Mouse (Mus musculus): ENCODE measurements around the gene Ccdc153. TPM values are rescaled to one million over a fixed set of nuclear protein-coding genes. Genes with fewer than 3 reads are reported as not detected.

Gene Ccdc153
- polyA plus RNA-seq, 1 experiment from 2014 or later = not detected

- Histone ChIP-seq H3K4me1 (replicated peaks; ENCODE audit: control insufficient read depth, insufficient read depth, low read length) (no peaks in the 10 kb centered on the region), H3K27ac (ENCODE audit: low read depth, low read length) (no peak overlapping the region), H3K36me3 (ENCODE audit: control insufficient read depth, insufficient read depth, low read length) (no peaks in the 10 kb centered on the region), H3K4me3 (ENCODE audit: low read depth, low read length) (peak overlapping the region; percentile 13; the same call in 1 of the 2 replicates), H3K9ac (ENCODE audit: low read depth, low read length) (no peak overlapping the region), H3K9me3 (ENCODE audit: control insufficient read depth, low read length) (no peaks in the 10 kb centered on the region), H3K4me2 (replicated peaks; ENCODE audit: low read depth, low read length) (peak overlapping the region; percentile 19; the same call in 1 of the 2 replicates), H3K27me3 (ENCODE audit: control insufficient read depth, insufficient read depth, low read length) (no peaks in the 10 kb centered on the region)
- ATAC-seq (ENCODE audit: low FRiP score) (peak; percentile 36), DNase-seq (ENCODE audit: low spot score) (peak; percentile 42)
- 27% methylated on average over 19 of the region's 19 CpGs for WGBS
Measured at GRCm38 (mm10) chr9:44234479-44235427, 5.7 kb upstream of the Ccdc153 start.

- 46% methylated on average over 4 of the region's 4 CpGs for WGBS
- ATAC-seq (ENCODE audit: low FRiP score) (no peak), DNase-seq (ENCODE audit: low spot score) (no peak)
- Histone ChIP-seq H3K4me2 (replicated peaks; ENCODE audit: low read depth, low read length) (no peak overlapping the region), H3K9me3 (ENCODE audit: control insufficient read depth, low read length) (no peaks in the 10 kb centered on the region), H3K4me1 (replicated peaks; ENCODE audit: control insufficient read depth, insufficient read depth, low read length) (no peaks in the 10 kb centered on the region), H3K27ac (ENCODE audit: low read depth, low read length) (no peak overlapping the region), H3K36me3 (ENCODE audit: control insufficient read depth, insufficient read depth, low read length) (no peaks in the 10 kb centered on the region), H3K27me3 (ENCODE audit: control insufficient read depth, insufficient read depth, low read length) (no peaks in the 10 kb centered on the region), H3K4me3 (ENCODE audit: low read depth, low read length) (no peak overlapping the region), H3K9ac (ENCODE audit: low read depth, low read length) (no peak overlapping the region)
Measured at GRCm38 (mm10) chr9:44236601-44237000, 3.9 kb upstream of the Ccdc153 start.

GRCm38 (mm10) chr9:44237128-44237527 is 3.3 kb upstream of the Ccdc153 start:
- no peak overlapping the region for H3K27ac ChIP-seq (ENCODE audit: low read depth, low read length)
- no peaks in the 10 kb centered on the region for H3K27me3 ChIP-seq (ENCODE audit: control insufficient read depth, insufficient read depth, low read length)
- H3K4me3 ChIP-seq (ENCODE audit: low read depth, low read length) = no peak overlapping the region
- H3K9ac ChIP-seq (ENCODE audit: low read depth, low read length) = no peak overlapping the region
- H3K4me2 ChIP-seq (replicated peaks; ENCODE audit: low read depth, low read length) = no peak overlapping the region
- H3K4me1 ChIP-seq (replicated peaks; ENCODE audit: control insufficient read depth, insufficient read depth, low read length) = no peaks in the 10 kb centered on the region
- 80% methylated on average over 4 of the region's 4 CpGs for WGBS
- ATAC-seq (ENCODE audit: low FRiP score) (no peak), DNase-seq (ENCODE audit: low spot score) (no peak)
- no peaks in the 10 kb centered on the region for H3K9me3 ChIP-seq (ENCODE audit: control insufficient read depth, low read length)
- H3K36me3 ChIP-seq (ENCODE audit: control insufficient read depth, insufficient read depth, low read length) = no peaks in the 10 kb centered on the region

GRCm38 (mm10) chr9:44238501-44239190 is 1.8 kb upstream of the Ccdc153 start:
- DNase-seq (ENCODE audit: low spot score) (no peak), ATAC-seq (ENCODE audit: low FRiP score) (no peak)
- Histone ChIP-seq H3K4me2 (replicated peaks; ENCODE audit: low read depth, low read length) (no peak overlapping the region), H3K27ac (ENCODE audit: low read depth, low read length) (no peak overlapping the region), H3K4me1 (replicated peaks; ENCODE audit: control insufficient read depth, insufficient read depth, low read length) (no peaks in the 10 kb centered on the region), H3K9me3 (ENCODE audit: control insufficient read depth, low read length) (no peaks in the 10 kb centered on the region), H3K36me3 (ENCODE audit: control insufficient read depth, insufficient read depth, low read length) (no peaks in the 10 kb centered on the region), H3K4me3 (ENCODE audit: low read depth, low read length) (no peak overlapping the region), H3K27me3 (ENCODE audit: control insufficient read depth, insufficient read depth, low read length) (no peaks in the 10 kb centered on the region), H3K9ac (ENCODE audit: low read depth, low read length) (no peak overlapping the region)
- WGBS = 82% methylated on average over 17 of the region's 17 CpGs

- H3K36me3 ChIP-seq (ENCODE audit: control insufficient read depth, insufficient read depth, low read length) = no peaks in the 10 kb centered on the region
- no peak overlapping the region for H3K4me2 ChIP-seq (replicated peaks; ENCODE audit: low read depth, low read length)
- ATAC-seq (ENCODE audit: low FRiP score) (no peak), DNase-seq (ENCODE audit: low spot score) (peak; percentile 82)
- WGBS = 13% methylated on average over 5 of the region's 5 CpGs
- no peaks in the 10 kb centered on the region for H3K4me1 ChIP-seq (replicated peaks; ENCODE audit: control insufficient read depth, insufficient read depth, low read length)
- H3K27me3 ChIP-seq (ENCODE audit: control insufficient read depth, insufficient read depth, low read length) = no peaks in the 10 kb centered on the region
- no peaks in the 10 kb centered on the region for H3K9me3 ChIP-seq (ENCODE audit: control insufficient read depth, low read length)
- H3K4me3 ChIP-seq (ENCODE audit: low read depth, low read length) = no peak overlapping the region
- H3K9ac ChIP-seq (ENCODE audit: low read depth, low read length) = no peak overlapping the region
- no peak overlapping the region for H3K27ac ChIP-seq (ENCODE audit: low read depth, low read length)
Measured at GRCm38 (mm10) chr9:44239447-44239846, 1.0 kb upstream of the Ccdc153 start.

GRCm38 (mm10) chr9:44240911-44241310 is 435 bp downstream of the Ccdc153 start:
- Histone ChIP-seq H3K36me3 (ENCODE audit: control insufficient read depth, insufficient read depth, low read length) (no peaks in the 10 kb centered on the region), H3K27me3 (ENCODE audit: control insufficient read depth, insufficient read depth, low read length) (no peaks in the 10 kb centered on the region), H3K4me1 (replicated peaks; ENCODE audit: control insufficient read depth, insufficient read depth, low read length) (no peaks in the 10 kb centered on the region), H3K4me3 (ENCODE audit: low read depth, low read length) (no peak overlapping the region), H3K9ac (ENCODE audit: low read depth, low read length) (0 out of 2 replicates have a peak overlapping the region, but pooled peaks have one; percentile 27), H3K27ac (ENCODE audit: low read depth, low read length) (no peak overlapping the region), H3K9me3 (ENCODE audit: control insufficient read depth, low read length) (no peaks in the 10 kb centered on the region), H3K4me2 (replicated peaks; ENCODE audit: low read depth, low read length) (no peak overlapping the region)
- WGBS = 42% methylated on average over 5 of the region's 5 CpGs
- DNase-seq (ENCODE audit: low spot score) (no peak), ATAC-seq (ENCODE audit: low FRiP score) (no peak)

- 74% methylated on average over 9 of the region's 9 CpGs for WGBS
- no peak for ATAC-seq (ENCODE audit: low FRiP score)
Measured at GRCm38 (mm10) chr9:44241418-44241817, 942 bp downstream of the Ccdc153 start.

GRCm38 (mm10) chr9:44243621-44244020 is 3.1 kb downstream of the Ccdc153 start:
- no peak for DNase-seq (ENCODE audit: low spot score)
- Histone ChIP-seq H3K4me1 (replicated peaks; ENCODE audit: control insufficient read depth, insufficient read depth, low read length) (no peaks in the 10 kb centered on the region), H3K4me3 (ENCODE audit: low read depth, low read length) (no peak overlapping the region), H3K27me3 (ENCODE audit: control insufficient read depth, insufficient read depth, low read length) (no peaks in the 10 kb centered on the region), H3K9ac (ENCODE audit: low read depth, low read length) (no peak overlapping the region), H3K27ac (ENCODE audit: low read depth, low read length) (no peak overlapping the region), H3K9me3 (ENCODE audit: control insufficient read depth, low read length) (no peaks in the 10 kb centered on the region), H3K36me3 (ENCODE audit: control insufficient read depth, insufficient read depth, low read length) (no peaks in the 10 kb centered on the region), H3K4me2 (replicated peaks; ENCODE audit: low read depth, low read length) (no peak overlapping the region)
- ATAC-seq (ENCODE audit: low FRiP score) = no peak
- WGBS = 63% methylated on average over 2 of the region's 2 CpGs

More at GRCm38 (mm10) chr9:44241418-44241817, 942 bp downstream of the Ccdc153 start:
- no peaks in the 10 kb centered on the region for H3K4me1 ChIP-seq (replicated peaks; ENCODE audit: control insufficient read depth, insufficient read depth, low read length)
- no peak overlapping the region for H3K27ac ChIP-seq (ENCODE audit: low read depth, low read length)
- no peaks in the 10 kb centered on the region for H3K9me3 ChIP-seq (ENCODE audit: control insufficient read depth, low read length)
- H3K4me3 ChIP-seq (ENCODE audit: low read depth, low read length) = no peak overlapping the region
- 0 out of 2 replicates have a peak overlapping the region, but pooled peaks have one; percentile 27 for H3K9ac ChIP-seq (ENCODE audit: low read depth, low read length)
- no peaks in the 10 kb centered on the region for H3K27me3 ChIP-seq (ENCODE audit: control insufficient read depth, insufficient read depth, low read length)
- no peak overlapping the region for H3K4me2 ChIP-seq (replicated peaks; ENCODE audit: low read depth, low read length)
- DNase-seq (ENCODE audit: low spot score) = no peak
- no peaks in the 10 kb centered on the region for H3K36me3 ChIP-seq (ENCODE audit: control insufficient read depth, insufficient read depth, low read length)

All from hindbrain, embryonic 11.5 days (tissue).